Mouse (Mus musculus) stomach, embryonic 15.5 days (tissue): ENCODE data around the gene Kpna3. TPM values are rescaled to one million over a fixed set of nuclear protein-coding genes. Genes with fewer than 3 reads are reported as not detected.
"Not testable (repeated sequence)": the region's sequence is repeated elsewhere in the genome, so short reads cannot be mapped to it uniquely, and the experiment has no call there.

ENCODE experiments used
- ATAC-seq: fragments of 200-750 bp; cut with Nextera tagmentation; 2 replicates; pipeline ENCODE4 v1.8.0; 2017; ENCODE audit warnings: low read depth, moderate number of reproducible peaks, moderate TSS enrichment; ENCODE audit not compliant: insufficient read depth, low FRiP score
- H3K27ac ChIP-seq: fragments of 300-500 bp; sonication (generic); 2 replicates; pipeline ENCODE4 v1.5.1; 2015; ENCODE audit warnings: mild to moderate bottlenecking, inconsistent platforms
- H3K27me3 ChIP-seq: fragments of 300-500 bp; sonication (generic); replicated peaks from 2 replicates; pipeline ENCODE4 v1.6.1; 2015; ENCODE audit warnings: inconsistent platforms
- H3K36me3 ChIP-seq: fragments of 300-500 bp; sonication (generic); 2 replicates; pipeline ENCODE4 v1.6.1; 2015; ENCODE audit warnings: inconsistent platforms
- H3K4me1 ChIP-seq: fragments of 300-500 bp; sonication (generic); 2 replicates; pipeline ENCODE4 v1.6.1; 2015; ENCODE audit warnings: inconsistent platforms
- H3K4me2 ChIP-seq: fragments of 300-500 bp; sonication (generic); 2 replicates; pipeline ENCODE4 v1.6.1; 2015; ENCODE audit warnings: mild to moderate bottlenecking, inconsistent platforms
- H3K4me3 ChIP-seq: fragments of 300-500 bp; sonication (generic); replicated peaks from 2 replicates; pipeline ENCODE4 v1.5.1; 2015; ENCODE audit warnings: inconsistent platforms
- H3K9ac ChIP-seq: fragments of 300-500 bp; sonication (generic); 2 replicates; pipeline ENCODE4 v1.6.1; 2015; ENCODE audit warnings: inconsistent platforms
- H3K9me3 ChIP-seq: fragments of 300-500 bp; sonication (generic); 2 replicates; pipeline ENCODE4 v1.6.1; 2016; ENCODE audit warnings: inconsistent platforms
- WGBS: fragments of 180-500 bp; shearing (Covaris S2); methylation state at CpG from one replicate; pipeline ENCODE4 v1.1.7; 2015; 5-methylcytosine and 5-hydroxymethylcytosine counted together
- polyA plus RNA-seq: library from polyadenylated mRNA; unstranded; fragments of >200 nt; fragmentation: Nextera tagmentation; extraction: Ambion mirVana; gene quantifications from 2 replicates; pipeline ENCODE4 v1.2.1, GENCODE M21; 2015

The Kpna3 gene
- polyA plus RNA-seq, 1 experiment from 2014 or later = 41.1 TPM

GRCm38 (mm10) chr14:61427095-61427494 is 12.6 kb downstream of the Kpna3 start:
- 21% methylated on average over 7 of the region's 8 CpGs for WGBS
- H3K27me3 ChIP-seq, H3K9ac ChIP-seq, H3K27ac ChIP-seq, ATAC-seq, H3K9me3 ChIP-seq, H3K4me2 ChIP-seq, H3K36me3 ChIP-seq, H3K4me1 ChIP-seq, H3K4me3 ChIP-seq: not testable (repeated sequence)

- WGBS = 90% methylated on average over 2 of the region's 2 CpGs
- H3K9ac ChIP-seq = no peak overlapping the region
- no peak overlapping the region for H3K4me3 ChIP-seq
- no peaks in the 10 kb centered on the region for H3K27me3 ChIP-seq
- H3K4me1 ChIP-seq = 0 out of 2 replicates have a peak, but pooled peaks cover 6% of the 10 kb centered on the region
- H3K36me3 ChIP-seq = no peaks in the 10 kb centered on the region
- ATAC-seq = no peak
- no peak overlapping the region for H3K4me2 ChIP-seq
- H3K27ac ChIP-seq = no peak overlapping the region
- no peaks in the 10 kb centered on the region for H3K9me3 ChIP-seq
Observed at GRCm38 (mm10) chr14:61425080-61425665, 14.5 kb downstream of the Kpna3 start.

DNA sequence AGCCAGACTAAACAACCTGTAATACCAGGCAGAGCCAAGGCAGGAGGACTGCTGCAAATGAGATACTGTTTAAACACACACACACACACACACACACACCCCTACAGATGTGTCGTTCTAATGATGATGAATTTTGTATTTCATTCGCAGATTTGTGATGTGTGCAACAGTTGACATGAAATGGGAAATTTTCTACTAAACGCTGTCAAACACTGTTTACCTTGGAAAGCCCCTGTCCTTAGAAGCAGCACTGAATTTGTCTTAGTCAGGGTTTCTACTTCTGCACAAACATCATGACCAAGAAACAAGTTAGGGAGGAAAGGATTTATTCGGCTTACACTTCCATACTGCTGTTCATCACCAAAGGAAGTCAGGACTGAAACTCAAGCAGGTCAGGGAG is 24.0 kb downstream of the Kpna3 start:
- Histone ChIP-seq H3K4me2 (no peak overlapping the region), H3K4me3 (no peak overlapping the region), H3K9ac (no peak overlapping the region), H3K27me3 (no peaks in the 10 kb centered on the region), H3K9me3 (no peaks in the 10 kb centered on the region), H3K27ac (no peak overlapping the region), H3K36me3 (no peaks in the 10 kb centered on the region), H3K4me1 (no peaks in the 10 kb centered on the region)
- ATAC-seq = no peak
- WGBS = 41% methylated on average over 4 of the region's 4 CpGs

DNA sequence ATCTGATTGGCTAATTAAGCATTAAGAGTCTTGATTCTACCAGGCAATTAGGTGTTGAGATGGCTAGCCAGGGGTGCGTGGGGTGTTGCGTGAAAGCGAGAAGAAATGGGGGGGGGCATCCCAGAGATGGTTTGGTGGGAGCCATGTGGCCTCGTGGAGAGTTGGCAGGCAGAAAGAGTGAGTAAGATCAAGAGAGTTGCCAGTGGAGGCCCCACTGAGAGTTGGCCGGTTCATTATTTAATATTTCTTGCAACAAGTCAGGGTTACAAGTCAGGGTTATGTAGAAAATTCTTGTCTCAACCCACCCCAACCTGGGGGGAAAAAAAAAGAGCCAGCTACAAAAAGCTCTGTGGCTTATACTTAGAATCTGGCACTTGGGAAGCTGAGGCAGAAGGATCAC is 24.4 kb downstream of the Kpna3 start:
- no peak overlapping the region for H3K9ac ChIP-seq
- H3K27me3 ChIP-seq = no peaks in the 10 kb centered on the region
- no peak overlapping the region for H3K27ac ChIP-seq
- H3K4me2 ChIP-seq = no peak overlapping the region
- no peaks in the 10 kb centered on the region for H3K36me3 ChIP-seq
- ATAC-seq = no peak
- no peaks in the 10 kb centered on the region for H3K9me3 ChIP-seq
- H3K4me1 ChIP-seq = no peaks in the 10 kb centered on the region
- WGBS = 74% methylated on average over 5 of the region's 5 CpGs
- no peak overlapping the region for H3K4me3 ChIP-seq

DNA sequence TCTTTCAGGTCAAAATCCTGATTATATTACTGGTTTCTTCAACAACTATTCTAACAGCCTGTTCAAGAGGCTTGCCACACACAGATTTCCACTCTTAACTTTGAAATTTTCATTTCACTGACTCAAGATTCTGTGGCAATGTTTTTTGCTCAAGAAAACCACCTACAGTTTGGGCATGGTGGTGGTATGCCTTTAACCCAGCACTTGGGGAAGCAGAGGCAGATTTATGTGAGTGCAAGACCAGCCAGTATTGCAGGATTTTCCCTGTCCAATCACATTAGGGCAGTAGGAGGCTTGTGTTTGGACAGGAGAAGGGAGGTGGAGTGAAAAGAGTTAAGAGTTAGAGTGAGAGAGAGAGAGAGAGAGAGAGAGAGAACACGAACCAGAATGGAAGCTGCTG is 24.9 kb downstream of the Kpna3 start:
- no peak for ATAC-seq
- no peaks in the 10 kb centered on the region for H3K4me1 ChIP-seq
- no peak overlapping the region for H3K27ac ChIP-seq
- H3K27me3 ChIP-seq = no peaks in the 10 kb centered on the region
- whole genome bisulfite sequencing = 19% methylated on average over 1 of the region's 1 CpGs
- no peaks in the 10 kb centered on the region for H3K9me3 ChIP-seq
- H3K9ac ChIP-seq = no peak overlapping the region
- H3K4me2 ChIP-seq = no peak overlapping the region
- H3K4me3 ChIP-seq = no peak overlapping the region
- no peaks in the 10 kb centered on the region for H3K36me3 ChIP-seq

GRCm38 (mm10) chr14:61414199-61414598 is 25.5 kb downstream of the Kpna3 start:
- Histone ChIP-seq H3K4me3 (no peak overlapping the region), H3K27me3 (no peaks in the 10 kb centered on the region), H3K4me1 (no peaks in the 10 kb centered on the region), H3K27ac (no peak overlapping the region), H3K36me3 (no peaks in the 10 kb centered on the region), H3K4me2 (no peak overlapping the region), H3K9ac (no peak overlapping the region), H3K9me3 (no peaks in the 10 kb centered on the region)
- WGBS = 74% methylated on average over 5 of the region's 5 CpGs
- ATAC-seq = no peak

- 64% methylated on average over 3 of the region's 3 CpGs for WGBS
Observed at GRCm38 (mm10) chr14:61413686-61414085, 26.0 kb downstream of the Kpna3 start.

DNA sequence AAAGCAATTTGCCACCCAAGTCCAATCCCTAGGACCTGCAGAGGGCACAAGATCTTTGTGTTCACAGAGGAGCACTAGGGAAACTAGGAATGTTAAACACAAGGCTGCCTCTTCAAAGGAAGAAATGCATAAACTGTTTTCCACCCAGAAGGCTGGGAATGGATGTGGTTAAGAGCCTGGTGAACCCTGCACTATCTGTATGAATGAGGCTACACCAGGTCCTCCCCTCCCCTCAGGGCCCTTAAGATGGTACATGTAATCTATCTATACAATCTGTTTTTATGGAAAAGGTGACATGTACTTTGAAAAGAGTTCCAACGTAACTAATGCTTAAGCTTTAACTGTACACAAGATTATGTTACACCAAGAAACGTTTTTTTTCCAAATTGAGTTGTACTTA is 29.7 kb downstream of the Kpna3 start:
- H3K4me3 ChIP-seq = no peak overlapping the region
- H3K36me3 ChIP-seq = no peaks in the 10 kb centered on the region
- H3K27me3 ChIP-seq = no peaks in the 10 kb centered on the region
- H3K9ac ChIP-seq = no peak overlapping the region
- no peak overlapping the region for H3K4me2 ChIP-seq
- H3K9me3 ChIP-seq = no peaks in the 10 kb centered on the region
- 47% methylated on average over 2 of the region's 2 CpGs for WGBS
- no peaks in the 10 kb centered on the region for H3K4me1 ChIP-seq
- H3K27ac ChIP-seq = no peak overlapping the region
- no peak for ATAC-seq

More at GRCm38 (mm10) chr14:61413686-61414085, 26.0 kb downstream of the Kpna3 start:
- no peak for ATAC-seq
- Histone ChIP-seq H3K9me3 (no peaks in the 10 kb centered on the region), H3K27ac (no peak overlapping the region), H3K9ac (no peak overlapping the region), H3K4me3 (no peak overlapping the region), H3K36me3 (no peaks in the 10 kb centered on the region), H3K27me3 (no peaks in the 10 kb centered on the region), H3K4me1 (no peaks in the 10 kb centered on the region), H3K4me2 (no peak overlapping the region)

DNA sequence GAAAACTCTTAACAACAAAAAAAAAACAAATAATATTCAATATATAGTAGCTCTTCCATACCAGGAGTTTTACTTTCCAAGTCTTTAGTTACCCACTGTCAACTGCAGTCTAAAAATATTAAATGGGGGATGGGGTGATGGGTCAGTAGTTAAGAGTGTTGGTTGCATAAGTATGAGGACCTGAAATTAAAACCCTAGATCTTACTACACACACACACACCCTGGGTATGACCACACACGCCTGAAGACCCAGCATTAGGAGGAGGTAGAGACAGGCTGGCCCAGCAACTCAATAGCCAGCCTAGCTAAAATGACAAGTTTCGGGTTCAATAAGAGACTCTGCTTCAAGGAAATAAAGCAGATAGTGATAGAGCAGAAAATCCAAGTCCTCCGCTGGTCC is 32.6 kb downstream of the Kpna3 start:
- no peak overlapping the region for H3K27ac ChIP-seq
- ATAC-seq = no peak
- H3K9me3 ChIP-seq = no peaks in the 10 kb centered on the region
- peaks cover 3% of the 10 kb centered on the region; the same call in 1 of the 2 replicates for H3K36me3 ChIP-seq
- H3K4me3 ChIP-seq = no peak overlapping the region
- 92% methylated on average over 3 of the region's 3 CpGs for WGBS
- no peaks in the 10 kb centered on the region for H3K4me1 ChIP-seq
- H3K27me3 ChIP-seq = no peaks in the 10 kb centered on the region
- H3K9ac ChIP-seq = no peak overlapping the region
- H3K4me2 ChIP-seq = no peak overlapping the region

- H3K4me3 ChIP-seq = no peak overlapping the region
- H3K9ac ChIP-seq = no peak overlapping the region
- no peak overlapping the region for H3K27ac ChIP-seq
- no peaks in the 10 kb centered on the region for H3K9me3 ChIP-seq
- no peaks in the 10 kb centered on the region for H3K27me3 ChIP-seq
- H3K4me1 ChIP-seq = no peaks in the 10 kb centered on the region
- peaks cover 7% of the 10 kb centered on the region; the same call in 1 of the 2 replicates for H3K36me3 ChIP-seq
- no peak for ATAC-seq
- no peak overlapping the region for H3K4me2 ChIP-seq
Observed at GRCm38 (mm10) chr14:61405761-61406160, 33.9 kb downstream of the Kpna3 start.

DNA sequence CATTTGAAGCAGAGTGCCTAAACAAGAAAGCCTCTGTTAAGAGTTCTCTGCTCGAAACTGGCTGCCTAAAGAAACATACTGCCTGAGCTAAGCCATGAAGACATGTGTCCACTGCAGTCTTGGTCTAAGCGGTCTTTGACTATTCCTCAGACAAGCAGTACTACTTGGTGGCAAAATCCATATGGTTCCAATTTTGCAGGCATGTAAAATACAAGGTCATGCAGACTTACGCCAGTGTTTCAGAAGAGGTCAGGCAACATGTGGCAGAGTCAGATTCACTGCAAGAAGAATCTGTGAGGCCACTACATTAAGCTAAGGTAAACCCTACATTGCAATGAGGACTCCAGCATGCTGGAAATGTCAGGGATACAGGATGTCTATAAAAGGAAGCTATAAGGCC is 34.7 kb downstream of the Kpna3 start:
- Histone ChIP-seq H3K4me2 (no peak overlapping the region), H3K27ac (no peak overlapping the region), H3K4me1 (no peaks in the 10 kb centered on the region), H3K9me3 (no peaks in the 10 kb centered on the region), H3K4me3 (no peak overlapping the region), H3K9ac (no peak overlapping the region), H3K36me3 (peaks cover 10% of the 10 kb centered on the region), H3K27me3 (no peaks in the 10 kb centered on the region)
- WGBS = 83% methylated on average over 3 of the region's 3 CpGs
- no peak for ATAC-seq

DNA sequence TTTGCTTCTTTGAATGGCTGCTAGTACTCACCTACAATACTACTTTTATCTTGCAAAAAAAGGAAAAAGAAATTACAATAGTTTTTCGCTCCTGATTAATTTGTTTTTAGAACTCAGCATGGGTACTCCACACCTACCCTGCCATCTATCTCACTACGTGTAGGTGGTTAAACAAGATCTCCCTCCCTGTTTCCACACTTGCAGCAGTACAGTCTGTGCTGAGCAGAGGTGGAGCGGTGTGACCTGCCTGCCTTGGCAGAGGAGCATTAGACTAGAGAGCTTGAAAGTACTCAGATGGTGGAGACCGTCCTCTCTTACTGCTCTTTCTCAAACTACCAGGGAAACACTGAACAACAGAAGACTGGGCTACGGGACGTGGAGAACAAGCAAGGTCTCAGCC is 44.9 kb downstream of the Kpna3 start:
- no peak overlapping the region for H3K27ac ChIP-seq
- no peak for ATAC-seq
- WGBS = 77% methylated on average over 6 of the region's 6 CpGs
- H3K9ac ChIP-seq = no peak overlapping the region
- H3K9me3 ChIP-seq = no peaks in the 10 kb centered on the region
- 0 out of 2 replicates have a peak, but pooled peaks cover 3% of the 10 kb centered on the region for H3K36me3 ChIP-seq
- no peak overlapping the region for H3K4me3 ChIP-seq
- H3K27me3 ChIP-seq = no peaks in the 10 kb centered on the region
- H3K4me2 ChIP-seq = no peak overlapping the region
- no peaks in the 10 kb centered on the region for H3K4me1 ChIP-seq

DNA sequence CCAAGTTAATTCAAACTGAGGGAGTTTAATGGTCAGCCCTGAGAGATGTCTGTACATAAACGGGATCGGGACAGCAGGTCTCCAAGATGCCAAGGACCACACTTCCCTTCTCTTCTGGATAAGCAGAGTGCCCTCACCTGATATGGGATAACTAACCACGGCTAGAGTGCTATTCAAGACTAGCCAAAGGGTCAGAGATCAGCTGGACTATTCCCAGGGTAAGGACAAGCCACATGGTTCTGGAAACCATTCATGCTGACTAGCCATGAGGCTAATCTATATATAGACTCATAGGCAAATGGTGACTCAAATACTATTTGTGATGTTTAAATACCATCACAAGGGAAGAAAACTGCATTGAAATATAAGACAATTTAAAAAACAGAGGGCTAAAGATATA is 49.1 kb downstream of the Kpna3 start:
- Histone ChIP-seq H3K27me3 (no peaks in the 10 kb centered on the region), H3K4me3 (no peak overlapping the region), H3K4me1 (no peaks in the 10 kb centered on the region), H3K9ac (no peak overlapping the region), H3K9me3 (no peaks in the 10 kb centered on the region), H3K27ac (no peak overlapping the region), H3K4me2 (no peak overlapping the region), H3K36me3 (peaks cover 6% of the 10 kb centered on the region; the same call in 1 of the 2 replicates)
- WGBS = 83% methylated on average over 3 of the region's 3 CpGs
- no peak for ATAC-seq
